ENCODE assay signal across 8 mouse cellular contexts in the genomic region with DNA sequence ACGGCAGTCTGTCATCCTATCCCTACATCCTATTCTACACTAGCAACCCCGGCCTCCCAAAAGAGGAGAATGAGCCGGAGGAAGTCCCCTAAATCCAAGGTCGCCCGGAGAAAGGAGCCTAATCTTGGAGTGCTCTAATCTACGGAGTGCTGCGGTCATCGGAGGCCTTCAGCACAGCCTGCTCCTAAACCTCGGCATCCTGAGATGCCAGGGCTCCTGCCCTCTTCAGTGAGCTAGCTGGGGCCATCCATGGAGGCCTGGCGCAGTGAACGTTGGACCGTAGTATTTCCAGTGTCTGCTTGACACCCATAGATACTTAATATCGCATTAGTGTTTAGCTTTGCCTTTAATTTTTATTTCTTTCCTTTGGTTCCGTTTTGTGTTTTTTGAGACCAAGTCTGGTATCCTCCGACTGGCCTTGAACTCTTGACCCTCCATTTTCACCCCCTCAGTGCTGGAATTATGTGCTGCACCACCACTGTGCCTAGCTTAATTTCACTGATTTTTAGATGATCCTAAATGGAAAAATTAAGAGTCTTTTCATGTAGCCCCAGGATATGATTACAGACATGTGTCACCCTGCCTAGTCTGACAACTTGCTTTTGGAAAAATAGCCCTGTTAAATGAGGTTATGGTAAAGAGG. TPM values are rescaled to one million over a fixed set of nuclear protein-coding genes. Genes with fewer than 3 reads are reported as not detected.
DNase-seq lines count a peak whose midpoint lies in the region; ATAC-seq and TF ChIP-seq lines count a peak whose summit lies in the region.

No protein-coding gene starts in this region.

- peak overlapping the region; percentile 85 for H3ac ChIP-seq in myocyte (ENCODE audit: control insufficient read depth, insufficient read length)

- peak overlapping the region; percentile 100 for H3K9ac ChIP-seq in kidney, postnatal 0 days (ENCODE audit: low read depth, low read length)
- H3K9ac ChIP-seq in intestine, embryonic 15.5 days, result peak overlapping the region; percentile 56

- DNase-seq in kidney, postnatal 0 days (ENCODE audit: low spot score), result no peak
- DNase-seq in kidney, adult 11 months, result no peak
- no peak for DNase-seq in embryonic facial prominence, embryonic 10.5 days (ENCODE audit: low spot score)
- DNase-seq in cerebellum, postnatal 14 days, result no peak
- no peak for DNase-seq in frontal cortex, postnatal 36 days (ENCODE audit: low spot score in 2 of 2)
- no peak for DNase-seq in right cerebral cortex, postnatal 36 days (ENCODE audit: low spot score in 2 of 2)

- H3K4me2 ChIP-seq in kidney, postnatal 0 days (ENCODE audit: low read length), result peak overlapping the region; percentile 66
- peak overlapping the region; percentile 64 for H3K4me2 ChIP-seq in intestine, embryonic 15.5 days (replicated peaks)
- peak overlapping the region; percentile 96 for H3K4me2 ChIP-seq in myocyte (ENCODE audit: low read depth)

- no peaks in the 10 kb centered on the region for H3K9me3 ChIP-seq in kidney, postnatal 0 days (replicated peaks; ENCODE audit: low read length)
- no peaks in the 10 kb centered on the region for H3K9me3 ChIP-seq in embryonic facial prominence, embryonic 10.5 days
- H3K9me3 ChIP-seq in intestine, embryonic 15.5 days, result no peaks in the 10 kb centered on the region

- H3K4me1 ChIP-seq in kidney, postnatal 0 days (replicated peaks; ENCODE audit: insufficient read depth, low read length), result no peaks in the 10 kb centered on the region; the same call in 1 of the 2 replicates
- peaks cover 36% of the 10 kb centered on the region for H3K4me1 ChIP-seq in embryonic facial prominence, embryonic 10.5 days
- H3K4me1 ChIP-seq in intestine, embryonic 15.5 days (replicated peaks), result peaks cover 18% of the 10 kb centered on the region

- TF ChIP-seq POLR2A in myocyte (IDR thresholded peaks at IDR 0.05; ENCODE audit: insufficient read length, low read depth), result no peak

- peak; percentile 16 for ATAC-seq in kidney, postnatal 0 days (replicated peaks; ENCODE audit: low FRiP score, low read depth)
- peak; percentile 55 for ATAC-seq in intestine, embryonic 15.5 days

- H3K79me2 ChIP-seq in myocyte (ENCODE audit: control insufficient read depth, insufficient read depth), result peaks cover 42% of the 10 kb centered on the region

- TF ChIP-seq CTCF in kidney, postnatal 0 days (IDR thresholded peaks at IDR 0.05; ENCODE audit: low read depth), result no peak

- H3K36me3 ChIP-seq in kidney, postnatal 0 days (ENCODE audit: insufficient read depth, low read length), result peaks cover 24% of the 10 kb centered on the region
- H3K36me3 ChIP-seq in embryonic facial prominence, embryonic 10.5 days (replicated peaks), result peaks cover 41% of the 10 kb centered on the region
- peaks cover 24% of the 10 kb centered on the region for H3K36me3 ChIP-seq in intestine, embryonic 15.5 days
- H3K36me3 ChIP-seq in myocyte (ENCODE audit: control insufficient read depth, insufficient read depth), result peaks cover 33% of the 10 kb centered on the region

- peak overlapping the region; percentile 97 for H3K27ac ChIP-seq in kidney, postnatal 0 days
- peak overlapping the region; percentile 100 for H3K27ac ChIP-seq in embryonic facial prominence, embryonic 10.5 days (replicated peaks)
- H3K27ac ChIP-seq in intestine, embryonic 15.5 days, result peak overlapping the region; percentile 77

- peak overlapping the region; percentile 99 for H3K4me3 ChIP-seq in kidney, postnatal 0 days (replicated peaks; ENCODE audit: low read depth, low read length)
- peak overlapping the region; percentile 100 for H3K4me3 ChIP-seq in embryonic facial prominence, embryonic 10.5 days
- H3K4me3 ChIP-seq in intestine, embryonic 15.5 days (replicated peaks), result peak overlapping the region; percentile 95
- peak overlapping the region; percentile 67 for H3K4me3 ChIP-seq in myocyte

- no peaks in the 10 kb centered on the region for H3K27me3 ChIP-seq in kidney, postnatal 0 days (ENCODE audit: insufficient read depth, low read length)
- H3K27me3 ChIP-seq in embryonic facial prominence, embryonic 10.5 days (replicated peaks; ENCODE audit: low read depth, poor library complexity, severe bottlenecking), result no peaks in the 10 kb centered on the region
- no peaks in the 10 kb centered on the region for H3K27me3 ChIP-seq in intestine, embryonic 15.5 days (replicated peaks)
- H3K27me3 ChIP-seq in myocyte (ENCODE audit: control insufficient read depth, insufficient read depth, insufficient read length), result no peaks in the 10 kb centered on the region

- 4% methylated on average over 15 of the region's 15 CpGs for WGBS in kidney, postnatal 0 days
- WGBS in embryonic facial prominence, embryonic 10.5 days, result 13% methylated on average over 15 of the region's 15 CpGs
- 6% methylated on average over 15 of the region's 15 CpGs for WGBS in intestine, embryonic 15.5 days

TF ChIP-seq in myocyte, 11 proteins besides CTCF, POLR2A, EP300 and RAD21:
- TF ChIP-seq TCF12 (IDR thresholded peaks at IDR 0.05; ENCODE audit: insufficient read depth, poor library complexity, severe bottlenecking) (no peak), MYOG (IDR thresholded peaks at IDR 0.05; ENCODE audit: control insufficient read depth in 1 of 3, insufficient read depth in 1 of 3, insufficient read length in 2 of 3, low read depth in 2 of 3) (no peak), SRF (IDR thresholded peaks at IDR 0.05; ENCODE audit: control insufficient read depth, insufficient read length, low read depth) (no peak), REST (IDR thresholded peaks at IDR 0.05; ENCODE audit: insufficient read depth, insufficient read length) (no peak), MYOD1 (IDR thresholded peaks at IDR 0.05; ENCODE audit: control insufficient read depth in 1 of 3, insufficient read length in 2 of 3, low read depth in 2 of 3) (no peak), E2F4 (IDR thresholded peaks at IDR 0.05; ENCODE audit: insufficient read depth) (no peak), POLR2AphosphoS2 (IDR thresholded peaks at IDR 0.05; ENCODE audit: insufficient read length, low read depth) (no peak), MAX (IDR thresholded peaks at IDR 0.05; ENCODE audit: low read depth) (no peak)

RNA-seq across cellular contexts. Expression of gene Hnrnpab, which starts 0.6 kb away (rescaled TPM):
- 293 and 336 TPM in 2 replicates for polyA plus RNA-seq in kidney, postnatal 0 days (2015; fragmentation: Nextera tagmentation; extraction: Ambion mirVana)
- 636 and 666 TPM in 2 replicates for polyA plus RNA-seq in embryonic facial prominence, embryonic 10.5 days (2016; fragmentation: Nextera tagmentation; extraction: Ambion mirVana)
- polyA plus RNA-seq in intestine, embryonic 15.5 days (2015; fragmentation: Nextera tagmentation; extraction: Ambion mirVana), result 381 and 414 TPM in 2 replicates
- polyA plus RNA-seq in myocyte (2012; fragmentation: generic; extraction: Trizol), result 371 TPM

RNA-seq across cellular contexts. Expression of gene Nhp2, which starts 12.3 kb away (rescaled TPM):
- polyA plus RNA-seq in kidney, postnatal 0 days (2015; fragmentation: Nextera tagmentation; extraction: Ambion mirVana), result 134 and 136 TPM in 2 replicates
- 260 and 276 TPM in 2 replicates for polyA plus RNA-seq in embryonic facial prominence, embryonic 10.5 days (2016; fragmentation: Nextera tagmentation; extraction: Ambion mirVana)
- 172 and 184 TPM in 2 replicates for polyA plus RNA-seq in intestine, embryonic 15.5 days (2015; fragmentation: Nextera tagmentation; extraction: Ambion mirVana)
- 137 TPM for polyA plus RNA-seq in myocyte (2012; fragmentation: generic; extraction: Trizol)

RNA-seq across cellular contexts. Expression of gene Phykpl, which starts 22.7 kb away (rescaled TPM):
- polyA plus RNA-seq in kidney, postnatal 0 days (2015; fragmentation: Nextera tagmentation; extraction: Ambion mirVana), result 24.6 and 26.1 TPM in 2 replicates
- polyA plus RNA-seq in embryonic facial prominence, embryonic 10.5 days (2016; fragmentation: Nextera tagmentation; extraction: Ambion mirVana), result 15.9 and 17.6 TPM in 2 replicates
- polyA plus RNA-seq in intestine, embryonic 15.5 days (2015; fragmentation: Nextera tagmentation; extraction: Ambion mirVana), result 18.5 and 21.1 TPM in 2 replicates
- 7.0 TPM for polyA plus RNA-seq in myocyte (2012; fragmentation: generic; extraction: Trizol)

RNA-seq across cellular contexts. Expression of gene Rmnd5b, which starts 28.5 kb away (rescaled TPM):
- 40.8 and 42.5 TPM in 2 replicates for polyA plus RNA-seq in kidney, postnatal 0 days (2015; fragmentation: Nextera tagmentation; extraction: Ambion mirVana)
- 32.7 and 38.1 TPM in 2 replicates for polyA plus RNA-seq in embryonic facial prominence, embryonic 10.5 days (2016; fragmentation: Nextera tagmentation; extraction: Ambion mirVana)
- polyA plus RNA-seq in intestine, embryonic 15.5 days (2015; fragmentation: Nextera tagmentation; extraction: Ambion mirVana), result 38.2 and 42.6 TPM in 2 replicates
- 41.0 TPM for polyA plus RNA-seq in myocyte (2012; fragmentation: generic; extraction: Trizol)

RNA-seq across cellular contexts. Expression of gene N4bp3, which starts 43.4 kb away (rescaled TPM):
- polyA plus RNA-seq in kidney, postnatal 0 days (2015; fragmentation: Nextera tagmentation; extraction: Ambion mirVana), result 28.5 and 30.6 TPM in 2 replicates
- polyA plus RNA-seq in embryonic facial prominence, embryonic 10.5 days (2016; fragmentation: Nextera tagmentation; extraction: Ambion mirVana), result 15.8 and 17.4 TPM in 2 replicates
- 17.6 and 18.1 TPM in 2 replicates for polyA plus RNA-seq in intestine, embryonic 15.5 days (2015; fragmentation: Nextera tagmentation; extraction: Ambion mirVana)
- polyA plus RNA-seq in myocyte (2012; fragmentation: generic; extraction: Trizol), result 16.3 TPM
